In genomic region chr2:73472130-73472529, GRCm38 (mm10) we compare ENCODE assay signal across 10 mouse cellular contexts. TPM values are rescaled to one million over a fixed set of nuclear protein-coding genes. Genes with fewer than 3 reads are reported as not detected.
DNase-seq lines count a peak whose midpoint lies in the region; ATAC-seq and TF ChIP-seq lines count a peak whose summit lies in the region.
"Had no signal": no experiment of that assay in that cellular context is flagged by ENCODE, and none has a peak within 500 bp of the region (broad histone marks: within the 10 kb centered on the region; RNA-seq: fewer than 3 reads in every experiment).

No protein-coding gene starts in this region.

- H3K9me3 ChIP-seq in intestine, postnatal 0 days (ENCODE audit: control insufficient read depth), result no peaks in the 10 kb centered on the region
- H3K9me3 ChIP-seq in intestine, embryonic 15.5 days, result no peaks in the 10 kb centered on the region
- no peaks in the 10 kb centered on the region for H3K9me3 ChIP-seq in MEL (replicated peaks; ENCODE audit: insufficient read depth, low read length)
- H3K9me3 ChIP-seq in stomach, postnatal 0 days (ENCODE audit: control insufficient read depth, low read length), result no peaks in the 10 kb centered on the region
- no peaks in the 10 kb centered on the region for H3K9me3 ChIP-seq in kidney, embryonic 16.5 days (ENCODE audit: low read length)

- DNase-seq in testis, postnatal 14 days (ENCODE audit: low spot score), result peak; percentile 46
- no peak for DNase-seq in testis, postnatal 10 days (ENCODE audit: low spot score)
- DNase-seq in MEL (ENCODE audit: low read depth, low spot score), result peak; percentile 69
- no peak for DNase-seq in stomach, postnatal 0 days (ENCODE audit: low spot score)
- DNase-seq: gastrocnemius, postnatal 14 days; kidney, adult 11 months had no signal

- peaks cover 20% of the 10 kb centered on the region for H3K79me2 ChIP-seq in MEL (ENCODE audit: control insufficient read depth, insufficient read depth, low read length, poor library complexity)

- no peak overlapping the region for H3K9ac ChIP-seq in intestine, postnatal 0 days (ENCODE audit: low read depth, low read length)
- no peak overlapping the region for H3K9ac ChIP-seq in intestine, embryonic 15.5 days
- H3K9ac ChIP-seq in MEL (ENCODE audit: control insufficient read depth, low read depth, low read length, poor library complexity, severe bottlenecking), result no peak overlapping the region
- no peak overlapping the region for H3K9ac ChIP-seq in stomach, postnatal 0 days (ENCODE audit: low read length)
- no peak overlapping the region for H3K9ac ChIP-seq in kidney, embryonic 16.5 days (replicated peaks; ENCODE audit: low read length)

- 99% methylated on average over 2 of the region's 2 CpGs for WGBS in intestine, postnatal 0 days
- WGBS in intestine, embryonic 15.5 days, result 94% methylated on average over 2 of the region's 2 CpGs
- 95% methylated on average over 2 of the region's 2 CpGs for WGBS in stomach, postnatal 0 days
- 93% methylated on average over 2 of the region's 2 CpGs for WGBS in kidney, embryonic 16.5 days

- H3K4me1 ChIP-seq in intestine, postnatal 0 days (replicated peaks; ENCODE audit: control insufficient read depth, insufficient read depth, low read length), result no peaks in the 10 kb centered on the region
- 0 out of 2 replicates have a peak, but pooled peaks cover 3% of the 10 kb centered on the region for H3K4me1 ChIP-seq in intestine, embryonic 15.5 days (replicated peaks)
- H3K4me1 ChIP-seq in MEL (ENCODE audit: control insufficient read depth in 1 of 2, insufficient read depth in 2 of 2, low read length in 2 of 2), result peaks cover 6 to 16% of the 10 kb centered on the region in 2 experiments
- H3K4me1 ChIP-seq in stomach, postnatal 0 days (replicated peaks; ENCODE audit: control insufficient read depth, insufficient read depth), result no peaks in the 10 kb centered on the region
- H3K4me1 ChIP-seq in kidney, embryonic 16.5 days (ENCODE audit: insufficient read depth, low read length), result peaks cover 6% of the 10 kb centered on the region; the same call in 1 of the 2 replicates

- peak; percentile 42 for TF ChIP-seq RAD21 in MEL (IDR thresholded peaks at IDR 0.05; ENCODE audit: low read depth, low read length)

- no peak overlapping the region for H3K4me3 ChIP-seq in intestine, postnatal 0 days (ENCODE audit: low read depth, low read length)
- H3K4me3 ChIP-seq in intestine, embryonic 15.5 days (replicated peaks), result no peak overlapping the region
- no peak overlapping the region for H3K4me3 ChIP-seq in MEL (ENCODE audit: control insufficient read depth in 1 of 2, insufficient read depth in 1 of 2, low read depth in 2 of 2, low read length in 2 of 2)
- H3K4me3 ChIP-seq in stomach, postnatal 0 days (ENCODE audit: low read depth, low read length), result no peak overlapping the region
- no peak overlapping the region for H3K4me3 ChIP-seq in kidney, embryonic 16.5 days (ENCODE audit: low read length)
- H3K4me3 ChIP-seq: erythroblast, embryonic 14.5 days had no signal

- no peak for TF ChIP-seq EP300 in MEL (IDR thresholded peaks at IDR 0.05; ENCODE audit: low read depth in 1 of 2, low read length in 2 of 2)
- no peak for TF ChIP-seq EP300 in stomach, postnatal 0 days (optimal IDR thresholded peaks at IDR 0.05)

- H3K27me3 ChIP-seq in intestine, postnatal 0 days (replicated peaks; ENCODE audit: control insufficient read depth, insufficient read depth, low read length), result no peaks in the 10 kb centered on the region
- H3K27me3 ChIP-seq in intestine, embryonic 15.5 days (replicated peaks), result no peaks in the 10 kb centered on the region
- H3K27me3 ChIP-seq in MEL (ENCODE audit: control insufficient read depth in 1 of 2, insufficient read depth in 2 of 2, low read length in 2 of 2), result no peaks in the 10 kb centered on the region
- no peaks in the 10 kb centered on the region for H3K27me3 ChIP-seq in stomach, postnatal 0 days (ENCODE audit: control insufficient read depth, insufficient read depth, low read length)
- no peaks in the 10 kb centered on the region for H3K27me3 ChIP-seq in kidney, embryonic 16.5 days (ENCODE audit: insufficient read depth, low read length)

- H3K4me2 ChIP-seq in intestine, postnatal 0 days (replicated peaks; ENCODE audit: low read depth), result no peak overlapping the region
- no peak overlapping the region for H3K4me2 ChIP-seq in intestine, embryonic 15.5 days (replicated peaks)
- H3K4me2 ChIP-seq in stomach, postnatal 0 days (replicated peaks; ENCODE audit: low read depth), result no peak overlapping the region
- no peak overlapping the region for H3K4me2 ChIP-seq in kidney, embryonic 16.5 days (replicated peaks; ENCODE audit: low read depth, low read length)

- TF ChIP-seq POLR2A in MEL (IDR thresholded peaks at IDR 0.05; ENCODE audit: control insufficient read depth in 1 of 2, insufficient read depth in 1 of 2, low read depth in 1 of 2, low read length in 2 of 2, poor library complexity in 1 of 2), result no peak

- no peaks in the 10 kb centered on the region for H3K36me3 ChIP-seq in intestine, postnatal 0 days (ENCODE audit: control insufficient read depth, insufficient read depth)
- no peaks in the 10 kb centered on the region for H3K36me3 ChIP-seq in intestine, embryonic 15.5 days
- peaks cover 0 to 17% of the 10 kb centered on the region in 2 experiments; a peak in 2 of 4 replicates for H3K36me3 ChIP-seq in MEL (ENCODE audit: control insufficient read depth in 1 of 2, insufficient read depth in 2 of 2, low read length in 2 of 2)
- H3K36me3 ChIP-seq in stomach, postnatal 0 days (ENCODE audit: control insufficient read depth, insufficient read depth, low read length), result no peaks in the 10 kb centered on the region
- H3K36me3 ChIP-seq in kidney, embryonic 16.5 days (ENCODE audit: insufficient read depth, low read length), result no peaks in the 10 kb centered on the region

- ATAC-seq in intestine, postnatal 0 days, result no peak
- ATAC-seq in intestine, embryonic 15.5 days, result no peak
- ATAC-seq in stomach, postnatal 0 days (ENCODE audit: low FRiP score, low TSS enrichment), result no peak
- ATAC-seq in kidney, embryonic 16.5 days (ENCODE audit: low FRiP score, low TSS enrichment), result no peak

- TF ChIP-seq CTCF in intestine, postnatal 0 days (IDR thresholded peaks at IDR 0.05; ENCODE audit: low read depth), result peak; percentile 57
- TF ChIP-seq CTCF in MEL (IDR thresholded peaks at IDR 0.05 in 2 of 3, conservative IDR thresholded peaks at IDR 0.05 in 1 of 3; ENCODE audit: control insufficient read depth in 1 of 3, insufficient read depth in 1 of 3, low read depth in 2 of 3, low read length in 3 of 3, poor library complexity in 1 of 3, severe bottlenecking in 1 of 3), result peak; percentile 44 to 63 (median 51)
- TF ChIP-seq CTCF in stomach, postnatal 0 days (IDR thresholded peaks at IDR 0.05; ENCODE audit: low read depth), result peak; percentile 54

- no peak overlapping the region for H3K27ac ChIP-seq in intestine, postnatal 0 days (ENCODE audit: low read depth, low read length)
- H3K27ac ChIP-seq in intestine, embryonic 15.5 days, result no peak overlapping the region
- H3K27ac ChIP-seq in MEL (ENCODE audit: control insufficient read depth, low read depth, low read length), result no peak overlapping the region
- H3K27ac ChIP-seq in stomach, postnatal 0 days (replicated peaks), result no peak overlapping the region
- H3K27ac ChIP-seq in kidney, embryonic 16.5 days (ENCODE audit: low read length), result no peak overlapping the region

TF ChIP-seq in MEL, 35 proteins besides CTCF, POLR2A, EP300 and RAD21:
- TF ChIP-seq SMC3 (IDR thresholded peaks at IDR 0.05; ENCODE audit: low read depth, low read length) (peak; percentile 46), SIN3A (IDR thresholded peaks at IDR 0.05; ENCODE audit: low read length) (no peak), ZC3H11A (IDR thresholded peaks at IDR 0.05; ENCODE audit: low read depth, low read length) (0 out of 2 replicates have a peak, but pooled peaks have one; percentile 4)

RNA-seq across cellular contexts. Expression of gene Wipf1, which starts 57.4 kb away (rescaled TPM):
- polyA plus RNA-seq in intestine, postnatal 0 days (2015; fragmentation: Nextera tagmentation; extraction: Ambion mirVana), result 9.9 and 10.3 TPM in 2 replicates
- 9.5 and 10.1 TPM in 2 replicates for polyA plus RNA-seq in intestine, embryonic 15.5 days (2015; fragmentation: Nextera tagmentation; extraction: Ambion mirVana)
- 5.2 and 7.8 TPM in 2 replicates for total RNA-seq in MEL (2012; rRNA removed)
- 10 to 100 TPM; 27.1 to 83.9 TPM for polyA plus RNA-seq in MEL (2012; ENCODE audit: insufficient read depth in 1 of 2, insufficient read length in 2 of 2, low read depth in 1 of 2, low replicate concordance in 2 of 2, missing spikeins in 1 of 2)
- polyA plus RNA-seq in stomach, postnatal 0 days (2015; fragmentation: Nextera tagmentation; extraction: Ambion mirVana), result 3.1 and 3.3 TPM in 2 replicates
- polyA plus RNA-seq in kidney, embryonic 16.5 days (2015; fragmentation: Nextera tagmentation; extraction: Ambion mirVana), result 8.6 and 10.4 TPM in 2 replicates

Comparison
In these comparisons a context has a peak if more than half of its experiments do, and no peak if none do; other contexts are left out.
1. DNase-seq: peak in testis, postnatal 14 days (single experiment) and MEL (single experiment); none in testis, postnatal 10 days (single experiment) and stomach, postnatal 0 days (single experiment).
2. Peak in every context shown above with its lines, with median percentiles within 50 percentile points of each other: CTCF ChIP-seq.